Mouse (Mus musculus): Measurements from ENCODE around the gene Pkp2. TPM values are rescaled to one million over a fixed set of nuclear protein-coding genes. Genes with fewer than 3 reads are reported as not detected.
A peak's percentile ranks its signal among the peaks of the same experiment; 100 is the strongest.

Gene Pkp2
- total RNA-seq, 2 experiments from 2014 or later = 41.2 to 43.9 TPM

DNA sequence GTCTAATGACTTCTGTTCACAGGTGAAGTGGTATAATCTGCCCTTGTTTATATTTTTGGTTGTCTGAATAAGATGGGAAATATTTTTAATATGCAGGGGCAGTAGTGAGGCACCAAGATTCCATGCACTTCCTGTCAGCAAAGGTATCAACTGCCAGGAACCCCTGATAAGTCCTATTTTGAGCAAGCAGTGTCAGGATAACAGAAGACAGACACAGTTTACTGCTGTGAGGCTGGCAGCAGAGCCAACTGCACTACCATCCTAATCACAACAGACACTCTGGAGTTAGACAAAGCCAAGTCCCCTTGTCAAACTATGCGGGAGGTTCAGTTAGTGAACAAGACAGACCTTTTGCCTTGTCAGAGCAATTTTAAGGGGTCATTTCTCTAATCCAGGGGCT, 43.6 kb downstream of the Pkp2 start:
- DNase-seq (ENCODE audit: low spot score in 2 of 2) = no peak

DNA sequence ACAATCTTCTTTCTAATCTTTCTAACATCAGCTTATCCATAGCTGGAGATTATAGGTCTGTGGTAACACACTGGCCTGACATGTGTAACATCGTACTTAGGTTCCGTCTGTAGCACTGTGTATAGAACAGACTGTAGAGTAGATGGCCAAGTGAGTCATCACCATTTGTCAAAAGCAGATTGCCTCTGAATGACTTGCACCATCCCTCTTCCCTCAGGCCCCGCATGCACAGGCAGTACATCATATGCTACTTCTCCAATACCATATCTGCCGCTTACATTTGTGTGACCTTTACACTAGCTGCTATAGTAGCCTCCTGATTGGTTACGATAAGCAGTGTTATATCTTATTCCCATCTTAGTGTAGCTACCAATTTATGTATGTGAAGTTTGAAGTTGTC, 47.8 kb downstream of the Pkp2 start:
- peak in 1 of 2 experiments; percentile 30 for DNase-seq (ENCODE audit: low spot score in 2 of 2)

DNA sequence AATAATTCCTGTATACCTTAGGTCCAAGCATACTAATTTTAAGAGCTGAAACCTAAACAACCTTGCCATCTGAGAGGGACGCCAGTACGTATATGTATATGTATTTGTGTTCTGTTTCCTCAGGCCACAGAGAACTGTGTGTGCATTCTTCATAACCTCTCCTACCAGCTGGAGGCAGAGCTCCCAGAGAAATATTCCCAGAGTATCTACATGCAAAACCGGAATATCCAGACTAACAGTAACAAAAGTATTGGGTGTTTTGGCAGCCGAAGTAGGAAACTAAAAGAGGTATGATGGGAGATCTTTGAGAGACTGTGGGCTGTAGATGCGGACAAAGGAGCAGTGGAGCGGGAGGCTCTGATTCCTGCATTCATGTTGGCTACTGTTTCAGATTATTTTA, 48.4 kb downstream of the Pkp2 start:
- DNase-seq (ENCODE audit: low spot score in 2 of 2) = no peak

DNA sequence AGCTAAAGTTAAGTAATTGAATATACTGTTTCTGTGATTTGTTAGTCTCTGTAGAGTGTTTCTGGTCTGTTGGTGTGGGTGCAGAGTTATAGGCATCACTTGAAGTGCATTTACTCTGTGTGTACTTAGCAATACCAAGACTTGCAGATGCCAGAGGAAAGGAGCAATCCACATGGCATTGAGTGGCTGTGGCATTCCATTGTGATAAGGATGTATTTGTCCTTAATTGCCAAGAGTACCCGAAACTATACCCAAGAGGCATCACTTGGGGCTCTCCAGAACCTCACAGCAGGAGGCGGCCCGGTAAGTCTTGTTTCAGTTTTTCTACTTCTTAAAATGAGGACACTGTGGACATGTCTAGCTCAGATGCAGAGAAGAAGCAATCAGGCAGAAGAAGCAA, 49.3 kb downstream of the Pkp2 start:
- DNase-seq (ENCODE audit: low spot score in 2 of 2) = no peak

DNA sequence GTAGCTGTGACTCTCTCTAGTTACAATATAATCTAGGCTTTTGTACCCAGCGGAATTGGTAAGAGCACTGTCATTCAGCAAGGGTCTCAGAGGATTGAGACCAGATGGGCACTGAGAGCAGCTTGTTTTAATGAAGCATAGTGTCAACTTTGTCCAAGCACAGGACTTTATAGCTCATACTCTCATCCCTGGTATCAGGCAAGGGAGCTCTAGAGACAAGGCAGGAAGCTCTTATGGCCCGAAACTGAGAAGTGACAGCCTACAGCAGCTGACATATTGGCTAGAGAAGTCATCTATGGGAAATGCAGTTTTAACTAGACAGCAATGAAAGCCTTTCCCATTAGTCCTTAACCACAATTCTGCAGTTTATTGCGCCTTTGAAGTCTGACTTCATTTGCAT, 59.9 kb downstream of the Pkp2 start:
- no peak for DNase-seq (ENCODE audit: low spot score in 2 of 2)

DNA sequence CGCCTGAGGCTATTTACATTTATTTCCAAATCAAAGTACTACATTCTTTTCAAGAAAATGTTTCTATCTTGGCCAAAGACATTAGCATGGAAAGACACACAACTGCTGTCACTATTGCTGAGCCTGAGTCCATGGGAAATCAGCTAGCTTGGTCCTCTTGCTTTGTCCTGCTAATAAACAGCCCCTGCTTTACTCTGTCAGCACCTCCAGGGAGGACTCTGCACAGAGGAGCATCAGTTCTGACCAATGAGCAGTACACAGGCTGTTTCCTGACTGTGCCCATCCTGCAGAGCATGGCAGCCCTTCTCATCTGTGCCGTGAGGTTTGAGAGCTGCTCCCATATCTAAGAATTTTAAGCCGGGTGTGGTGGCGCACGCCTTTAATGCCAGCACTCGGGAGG, 60.6 kb downstream of the Pkp2 start:
- DNase-seq (ENCODE audit: low spot score in 2 of 2) = no peak

DNA sequence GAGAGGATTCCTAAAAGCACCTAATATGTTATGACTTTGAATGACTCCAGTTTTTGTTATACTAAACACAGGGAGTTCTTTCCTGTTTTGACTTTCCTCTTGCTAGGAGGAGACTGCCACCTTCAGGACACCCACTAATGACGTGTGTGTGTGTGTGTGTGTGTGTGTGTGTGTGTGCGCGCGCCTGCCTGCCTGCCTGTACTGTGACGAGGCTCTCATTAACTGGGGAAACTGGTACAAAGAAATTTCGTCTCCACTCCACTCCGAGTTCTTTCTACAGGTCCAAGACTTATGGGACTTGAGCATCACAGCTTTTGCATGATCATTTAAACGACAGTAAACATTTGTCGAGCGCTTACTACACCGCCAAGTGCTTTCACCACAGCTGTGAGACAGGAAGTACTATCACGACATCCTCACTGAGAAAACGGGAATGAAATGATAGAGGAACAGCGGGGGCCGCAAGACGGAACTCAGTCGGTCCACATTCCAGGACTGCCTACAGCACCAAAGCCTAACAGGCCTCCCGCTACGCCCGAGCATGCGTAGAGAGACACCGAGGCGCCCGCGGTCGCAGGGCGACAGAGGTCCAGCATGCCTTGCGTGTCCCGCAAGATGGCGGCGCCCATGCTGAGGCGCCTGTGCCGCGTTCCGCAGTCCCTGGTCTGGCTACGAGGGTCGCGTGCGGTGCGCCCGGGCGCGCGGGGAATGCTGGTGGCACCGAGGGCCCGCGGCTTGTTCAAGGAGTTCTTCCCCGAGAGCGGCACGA, 89.4 kb downstream of the Pkp2 start, which contains the start of gene Yars2:
Gene Yars2 (plus strand): TSS at position 597 of the 769 bp plus-strand sequence.
- peak; percentile 92 to 96 for DNase-seq (ENCODE audit: low spot score in 2 of 2)

DNA sequence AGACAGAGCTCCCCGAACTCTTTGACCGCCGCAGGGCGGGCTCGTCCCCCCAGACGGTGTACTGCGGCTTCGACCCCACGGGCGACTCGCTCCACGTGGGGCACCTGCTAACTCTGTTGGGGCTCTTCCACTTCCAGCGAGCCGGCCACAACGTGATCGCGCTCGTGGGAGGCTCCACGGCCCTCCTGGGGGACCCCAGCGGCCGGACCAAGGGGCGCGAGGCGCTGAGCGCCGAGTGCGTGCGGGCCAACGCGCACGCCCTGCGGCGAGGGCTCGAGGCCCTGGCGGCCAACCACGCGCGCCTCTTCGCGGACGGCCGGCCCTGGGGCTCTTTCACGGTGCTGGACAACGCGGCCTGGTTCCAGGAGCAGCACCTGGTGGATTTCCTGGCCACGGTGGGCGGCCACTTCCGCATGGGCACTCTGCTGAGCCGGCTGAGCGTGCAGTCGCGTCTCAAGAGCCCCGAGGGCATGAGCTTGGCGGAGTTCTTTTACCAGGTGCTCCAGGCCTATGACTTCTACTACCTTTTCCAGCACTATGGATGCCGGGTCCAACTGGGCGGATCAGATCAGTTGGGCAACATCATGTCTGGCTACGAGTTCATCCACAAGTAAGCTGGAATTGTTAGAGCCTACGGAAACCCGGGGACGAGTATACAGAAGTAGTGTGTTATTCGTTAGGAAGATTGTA, 90.2 kb downstream of the Pkp2 start:
- peak in 1 of 2 experiments; percentile 16 for DNase-seq (ENCODE audit: low spot score in 2 of 2)

DNA sequence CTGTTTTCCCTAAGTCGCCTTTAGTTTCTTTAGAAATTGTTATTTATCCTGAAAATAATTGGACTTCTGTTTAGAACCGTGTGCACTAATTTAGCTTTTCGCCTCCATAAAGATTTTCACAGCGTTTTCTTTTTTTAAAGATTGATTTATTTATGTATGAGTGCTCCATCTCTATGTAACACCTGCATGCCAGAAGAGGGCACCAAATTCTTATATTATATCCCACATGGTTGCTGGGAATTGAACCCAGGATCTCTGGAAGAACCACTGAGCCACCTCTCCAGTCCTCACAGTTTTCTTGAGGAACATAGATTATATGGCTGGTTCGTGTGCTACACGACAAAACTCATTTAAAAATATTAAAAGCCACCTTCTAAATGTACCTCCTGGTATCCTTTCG, 90.8 kb downstream of the Pkp2 start:
- DNase-seq (ENCODE audit: low spot score in 2 of 2) = no peak

DNA sequence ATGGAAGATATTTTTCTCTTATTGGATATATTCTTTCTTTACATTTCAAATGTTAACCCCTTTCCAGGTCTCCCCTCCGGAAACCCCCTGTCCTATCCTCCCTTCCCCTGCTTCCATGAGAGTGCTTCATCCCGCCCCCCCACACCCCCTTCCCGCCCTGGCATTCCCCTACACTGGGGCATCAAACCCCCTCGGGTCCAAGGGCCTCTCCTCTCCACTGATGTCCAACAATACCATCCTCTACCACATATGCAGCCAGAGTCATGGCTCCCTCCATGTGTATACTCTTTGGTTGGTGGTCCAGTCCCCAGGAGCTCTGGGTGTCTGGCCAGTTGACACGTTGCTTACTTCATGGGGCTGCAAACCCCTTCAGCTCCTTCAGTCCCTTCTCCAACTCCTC, 98.2 kb downstream of the Pkp2 start:
- DNase-seq (ENCODE audit: low spot score in 2 of 2) = no peak

Other genes starting within 250 kb of the Pkp2 start
- 10 to 100 TPM; 19.7 to 20.0 TPM for gene Yars2, start 89.6 kb downstream of the Pkp2 start, total RNA-seq (2021)
- gene Dnm1l, start 145.6 kb downstream of the Pkp2 start, total RNA-seq (2021) = 100 to 1,000 TPM; 191 to 192 TPM

All from layer of hippocampus, postnatal 14 days (tissue).